Mouse (Mus musculus) layer of hippocampus, adult 9-10 months (tissue): ENCODE measurements around the gene Arl6ip5.
A peak's percentile ranks its signal among the peaks of the same experiment; 100 is the strongest.

Source experiments
- DNase-seq: peaks from one replicate; pipeline ENCODE4 v3.0.0; 2022; ENCODE audit warnings: low spot score

The Arl6ip5 gene

GRCm38 (mm10) chr6:97273058-97273710 lies 62.7 kb downstream of the Arl6ip5 start:
- no peak for DNase-seq

GRCm38 (mm10) chr6:97273777-97274176 lies 63.3 kb downstream of the Arl6ip5 start:
- no peak for DNase-seq

GRCm38 (mm10) chr6:97275760-97276159 lies 65.3 kb downstream of the Arl6ip5 start:
- DNase-seq, result no peak

GRCm38 (mm10) chr6:97276366-97276765 lies 65.9 kb downstream of the Arl6ip5 start:
- no peak for DNase-seq

GRCm38 (mm10) chr6:97276890-97277497 lies 66.5 kb downstream of the Arl6ip5 start:
- DNase-seq, result no peak

GRCm38 (mm10) chr6:97278014-97278787 lies 67.7 kb downstream of the Arl6ip5 start:
- peak; percentile 88 for DNase-seq

GRCm38 (mm10) chr6:97278878-97279277 lies 68.4 kb downstream of the Arl6ip5 start:
- no peak for DNase-seq
